Mouse (Mus musculus): ENCODE data around the gene Gm9780. TPM values are rescaled to one million over a fixed set of nuclear protein-coding genes. Genes with fewer than 3 reads are reported as not detected.

Gm9780 gene
- 24.9 and 40.9 TPM in 2 replicates for polyA plus RNA-seq (2015; fragmentation: Nextera tagmentation; extraction: Ambion mirVana)

GRCm38 (mm10) chr14:26042611-26043010 lies at the start of gene Gm9780:
Gene Gm9780 (minus strand): TSS chr14:26042711.

GRCm38 (mm10) chr14:26081997-26082396 lies 39.5 kb upstream of the Gm9780 start, which contains the start of gene Cphx3:
Gene Cphx3 (plus strand): TSS chr14:26082297.

GRCm38 (mm10) chr14:26081216-26081615 lies 38.7 kb upstream of the Gm9780 start, which contains the start of gene Cphx2:
Gene Cphx2 (plus strand): TSS chr14:26081516.

GRCm38 (mm10) chr14:26067325-26067633 lies 24.8 kb upstream of the Gm9780 start, which contains the start of gene Tmem254c:
Gene Tmem254c (minus strand): TSS chr14:26067355.

GRCm38 (mm10) chr14:25978371-25979241 lies 63.9 kb downstream of the Gm9780 start, which contains the start of gene Duxbl1:
Gene Duxbl1 (plus strand): TSS chr14:25978577.

Other genes starting within 250 kb of the Gm9780 start
- 28.7 and 33.9 TPM in 2 replicates for gene Anxa11, start 200.6 kb downstream of the Gm9780 start, polyA plus RNA-seq (2015; fragmentation: Nextera tagmentation; extraction: Ambion mirVana)
- 0.38 and 1.3 TPM in 2 replicates for gene Plac9a, start 139.6 kb downstream of the Gm9780 start, polyA plus RNA-seq (2015; fragmentation: Nextera tagmentation; extraction: Ambion mirVana)
- 0.64 and 0.89 TPM in 2 replicates for gene Tmem254a, start 115.0 kb downstream of the Gm9780 start, polyA plus RNA-seq (2015; fragmentation: Nextera tagmentation; extraction: Ambion mirVana)
- gene Cphx1, start 104.4 kb downstream of the Gm9780 start, polyA plus RNA-seq (2015; fragmentation: Nextera tagmentation; extraction: Ambion mirVana), result not detected in 2 replicates
- gene Duxbl1, start 64.1 kb downstream of the Gm9780 start, polyA plus RNA-seq (2015; fragmentation: Nextera tagmentation; extraction: Ambion mirVana), result not detected in 2 replicates
- gene Tmem254c, start 24.6 kb upstream of the Gm9780 start, polyA plus RNA-seq (2015; fragmentation: Nextera tagmentation; extraction: Ambion mirVana), result 11.7 and 17.3 TPM in 2 replicates
- gene Cphx2, start 38.8 kb upstream of the Gm9780 start, polyA plus RNA-seq (2015; fragmentation: Nextera tagmentation; extraction: Ambion mirVana), result not detected in 2 replicates
- gene Cphx3, start 39.6 kb upstream of the Gm9780 start, polyA plus RNA-seq (2015; fragmentation: Nextera tagmentation; extraction: Ambion mirVana), result not detected in 2 replicates
- gene Duxbl2, start 75.6 kb upstream of the Gm9780 start, polyA plus RNA-seq (2015; fragmentation: Nextera tagmentation; extraction: Ambion mirVana), result 0.28 TPM in 1 of 2 replicates, not detected in the other
- gene Plac9b, start 139.8 kb upstream of the Gm9780 start, polyA plus RNA-seq (2015; fragmentation: Nextera tagmentation; extraction: Ambion mirVana), result 27.1 and 30.9 TPM in 2 replicates
- 5.1 and 5.3 TPM in 2 replicates for gene Tmem254b, start 164.3 kb upstream of the Gm9780 start, polyA plus RNA-seq (2015; fragmentation: Nextera tagmentation; extraction: Ambion mirVana)
- 0.46 TPM in 1 of 2 replicates, not detected in the other for gene Duxbl3, start 215.3 kb upstream of the Gm9780 start, polyA plus RNA-seq (2015; fragmentation: Nextera tagmentation; extraction: Ambion mirVana)

Data from spleen, postnatal 0 days (tissue).